Mouse (Mus musculus): ENCODE results near the gene Kxd1. TPM values are rescaled to one million over a fixed set of nuclear protein-coding genes. Genes with fewer than 3 reads are reported as not detected.

Kxd1 gene
- total RNA-seq, 2 experiments from 2014 or later = 40.6 to 45.6 TPM

DNA sequence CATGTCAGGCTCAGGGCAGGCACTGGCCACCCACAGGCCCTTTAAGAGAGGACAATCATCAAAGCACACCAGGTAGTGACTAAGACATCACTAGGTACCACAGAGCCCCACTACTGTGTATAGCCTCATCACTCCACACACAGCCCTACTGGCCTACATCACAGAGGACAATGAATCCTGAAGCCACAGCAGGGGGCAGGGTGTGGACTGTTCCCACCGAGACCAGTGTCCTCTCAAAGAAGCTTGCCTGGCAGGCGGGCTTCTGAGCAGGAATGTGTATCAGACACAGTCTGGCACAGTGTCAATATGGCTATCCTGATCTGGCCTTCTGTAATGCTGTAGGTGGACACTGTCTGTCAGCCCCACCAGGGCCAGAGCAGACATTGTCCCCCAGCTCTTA lies 57.8 kb downstream of the Kxd1 start:
- DNase-seq (ENCODE audit: low spot score in 2 of 2) = no peak

DNA sequence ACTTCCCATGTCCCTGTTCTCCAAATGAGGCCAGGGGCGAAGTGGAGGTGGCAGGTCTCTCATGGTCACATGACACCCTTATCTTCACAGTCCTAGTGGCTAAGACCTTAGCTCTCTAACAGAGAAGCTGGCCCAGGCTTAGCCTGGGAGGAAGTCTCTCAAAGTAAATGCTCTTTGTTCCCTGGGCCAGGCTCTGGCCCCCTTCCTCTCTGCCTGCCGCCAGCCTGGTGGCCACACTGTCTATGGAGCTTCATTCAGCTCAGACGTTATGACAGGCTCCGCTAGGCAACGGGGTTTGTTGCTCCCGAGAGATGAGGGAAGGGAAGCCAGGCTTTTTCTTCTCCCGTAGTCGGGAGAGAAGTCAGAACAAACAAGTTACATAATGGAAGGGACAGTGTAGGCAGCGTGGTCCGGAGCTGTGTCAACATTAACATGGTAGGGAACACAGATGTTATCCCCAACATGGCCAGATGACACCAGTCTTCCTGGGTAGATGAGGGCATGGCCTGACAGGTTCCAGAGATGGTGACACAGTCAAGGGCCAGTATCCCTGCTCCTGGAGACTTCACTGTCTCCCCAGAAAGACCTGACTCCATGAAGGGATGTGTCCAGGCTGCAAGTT lies 58.4 kb downstream of the Kxd1 start:
- no peak for DNase-seq (ENCODE audit: low spot score in 2 of 2)

DNA sequence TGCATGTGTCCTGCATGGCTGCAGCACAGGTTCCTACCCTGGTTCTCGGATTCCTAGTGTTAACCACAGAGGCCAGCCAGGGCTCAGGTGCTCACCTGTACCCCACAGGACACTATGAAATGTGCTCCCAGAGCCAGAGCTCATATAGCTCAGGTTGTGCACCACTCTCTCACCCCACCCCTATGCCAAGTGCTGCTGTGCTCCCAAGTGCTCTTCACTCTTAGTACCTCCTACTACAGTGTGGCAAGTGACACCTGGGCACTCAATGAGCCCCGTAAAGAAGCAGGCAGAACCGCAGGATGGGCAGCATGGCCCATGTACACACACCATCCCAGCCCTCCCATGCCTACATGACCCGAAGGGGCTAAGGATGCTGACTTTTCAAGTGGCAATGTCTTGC lies 59.0 kb downstream of the Kxd1 start:
- DNase-seq (ENCODE audit: low spot score in 2 of 2) = no peak

DNA sequence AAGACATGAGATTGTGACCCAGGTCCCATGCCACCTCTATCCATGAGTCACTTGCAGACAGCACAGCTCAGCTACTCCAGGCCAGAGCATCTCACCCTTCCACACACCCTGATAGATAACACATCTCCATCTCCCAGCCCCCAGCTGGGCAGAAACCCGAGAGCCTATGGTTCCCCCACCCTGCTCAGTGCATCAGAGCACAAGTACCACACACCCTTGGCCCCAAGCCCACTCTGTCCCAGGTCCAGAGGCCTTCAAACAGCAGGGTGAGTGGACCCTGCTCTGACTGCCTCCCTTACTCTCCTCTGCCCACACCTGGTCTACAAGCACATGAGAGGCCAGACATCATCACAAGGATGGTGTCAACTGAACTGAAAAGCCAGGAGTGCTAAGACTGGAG lies 59.8 kb downstream of the Kxd1 start:
- no peak for DNase-seq (ENCODE audit: low spot score in 2 of 2)

DNA sequence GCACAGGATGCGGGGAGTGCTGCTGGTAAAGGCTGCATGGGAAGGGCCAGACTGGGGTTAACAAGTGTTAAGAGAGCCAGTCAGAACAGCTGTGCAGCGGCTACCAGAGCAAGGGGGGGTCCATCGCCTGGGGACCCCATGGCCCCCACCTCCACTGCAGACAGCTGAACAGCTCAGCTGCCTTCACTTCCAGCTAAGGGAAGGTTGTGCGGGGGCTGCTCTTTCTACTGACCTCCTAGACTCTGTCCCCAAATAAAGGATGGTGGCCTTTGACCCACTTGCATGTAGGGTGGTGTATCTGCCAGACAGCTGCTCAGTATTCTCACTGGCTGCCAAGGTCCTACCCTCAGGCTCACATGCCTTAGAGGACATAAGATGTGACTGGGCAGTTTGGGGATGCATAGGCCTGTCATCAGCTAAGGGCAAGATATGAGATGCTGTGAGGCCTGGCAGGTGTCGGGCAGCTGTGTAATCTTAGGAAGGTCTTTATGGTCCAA lies 60.5 kb downstream of the Kxd1 start:
- DNase-seq (ENCODE audit: low spot score in 2 of 2) = no peak

DNA sequence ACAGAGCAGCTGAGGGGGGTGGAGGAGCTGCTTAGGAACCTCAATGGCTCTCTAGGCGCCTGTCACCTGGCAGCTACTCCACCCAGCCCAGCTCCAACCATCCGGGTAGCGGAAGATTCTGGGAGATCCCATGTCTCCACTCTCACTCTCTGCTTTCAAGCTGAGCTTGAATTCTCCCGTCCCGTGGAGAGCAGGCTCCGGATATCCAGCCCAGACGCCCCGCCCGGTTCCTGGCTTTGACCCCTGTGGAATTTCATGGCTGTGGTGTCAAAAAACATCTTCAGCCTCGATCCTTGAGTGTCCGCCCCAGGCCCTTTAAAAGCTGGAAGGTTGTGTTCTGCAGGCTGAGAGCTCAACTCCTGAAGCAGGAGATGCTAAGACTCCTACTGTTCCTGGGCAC lies 61.0 kb downstream of the Kxd1 start:
- no peak for DNase-seq (ENCODE audit: low spot score in 2 of 2)

DNA sequence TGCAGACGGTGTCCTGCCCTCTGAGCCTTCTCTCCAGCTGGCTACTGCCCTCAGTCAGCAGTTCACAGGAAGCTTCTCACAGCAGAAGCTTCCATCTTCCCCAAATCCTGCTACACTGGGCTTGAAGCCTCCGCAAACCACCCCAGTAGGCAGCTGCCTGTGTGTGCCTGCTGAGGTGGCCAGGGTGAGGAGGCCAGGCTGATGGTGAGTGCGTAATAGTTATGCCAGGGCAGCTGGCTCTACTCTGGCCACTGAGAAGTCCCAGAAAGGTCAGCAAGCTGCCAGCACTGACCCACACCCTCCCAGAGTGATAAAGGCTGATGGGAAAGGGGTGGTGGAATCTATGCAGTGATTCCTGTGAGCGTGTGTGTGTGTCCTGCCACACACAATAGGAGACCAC lies 61.5 kb downstream of the Kxd1 start:
- no peak for DNase-seq (ENCODE audit: low spot score in 2 of 2)

DNA sequence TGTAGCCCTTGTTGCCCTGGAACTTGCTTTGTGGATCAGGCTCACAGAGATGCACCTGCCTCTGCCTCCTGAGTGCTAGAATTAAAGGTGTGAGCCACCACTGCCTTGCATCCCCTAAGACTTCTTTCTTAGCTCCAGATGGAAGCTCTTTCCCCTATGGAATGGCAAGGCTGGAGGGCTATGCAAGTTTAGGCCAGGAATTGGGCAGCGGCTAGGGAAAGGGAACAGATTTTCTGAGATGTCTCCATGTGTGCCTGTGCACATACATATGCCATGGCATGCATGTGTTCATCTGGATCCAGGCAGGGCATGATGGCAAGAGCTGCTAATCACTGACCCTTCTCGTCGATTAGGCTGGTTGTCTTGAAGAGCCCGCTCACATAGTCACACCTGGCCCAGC lies 62.1 kb downstream of the Kxd1 start:
- no peak for DNase-seq (ENCODE audit: low spot score in 2 of 2)

DNA sequence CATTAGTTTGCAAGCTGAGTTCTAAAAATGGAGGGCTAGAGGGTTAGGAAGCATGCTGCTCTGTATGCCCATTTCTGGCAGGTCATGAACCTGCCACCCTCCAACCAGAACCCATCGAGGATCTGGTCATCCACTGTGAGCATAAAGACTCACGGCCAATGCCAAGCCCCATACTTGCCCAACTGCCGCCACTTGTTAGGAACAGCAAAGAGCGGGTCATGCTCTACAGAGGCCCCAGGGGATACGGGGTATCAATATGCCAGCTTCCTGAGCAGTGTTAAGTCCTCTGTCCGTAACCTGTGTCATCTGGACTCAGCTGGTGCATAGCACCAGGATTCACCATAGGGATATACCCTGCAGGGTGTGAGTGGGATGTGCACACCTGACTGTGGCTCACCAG lies 63.6 kb downstream of the Kxd1 start:
- no peak for DNase-seq (ENCODE audit: low spot score in 2 of 2)

DNA sequence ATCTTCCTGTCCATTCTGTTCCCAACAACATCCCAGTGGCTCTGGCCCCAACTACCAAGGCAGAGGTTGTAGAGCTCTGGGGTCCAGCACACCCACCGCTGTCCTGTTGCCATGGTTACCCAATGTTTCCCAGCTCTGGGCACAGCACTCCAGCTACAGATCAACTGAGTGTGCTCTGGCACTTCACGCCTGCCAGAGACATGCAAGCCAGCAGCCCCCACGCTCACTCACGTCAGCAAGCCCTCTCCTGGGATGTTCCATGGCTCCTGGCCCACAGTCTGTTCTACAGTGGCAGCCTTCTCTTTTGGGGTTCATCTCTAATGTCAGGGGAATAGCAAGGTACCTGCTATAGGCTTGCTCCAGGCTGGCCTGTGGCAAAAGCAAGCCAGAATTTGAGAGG lies 64.5 kb downstream of the Kxd1 start:
- peak; percentile 84 to 89 for DNase-seq (ENCODE audit: low spot score in 2 of 2)

DNA sequence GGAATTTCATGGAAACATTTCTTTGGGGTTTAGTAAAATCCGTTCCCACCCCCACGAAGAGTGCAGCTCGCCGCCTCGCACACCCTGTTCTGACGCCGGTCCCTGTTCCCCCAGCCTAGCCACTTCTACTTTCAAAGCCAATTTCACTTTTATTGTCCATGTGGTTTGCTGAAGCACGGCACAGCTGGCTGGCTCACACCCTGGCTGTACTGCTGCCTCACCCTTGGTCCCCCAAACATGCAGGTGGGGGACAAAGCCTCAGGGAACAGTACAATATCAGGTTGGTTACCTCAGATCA lies 65.3 kb downstream of the Kxd1 start:
- peak in 1 of 2 experiments; percentile 64 for DNase-seq (ENCODE audit: low spot score in 2 of 2)

DNA sequence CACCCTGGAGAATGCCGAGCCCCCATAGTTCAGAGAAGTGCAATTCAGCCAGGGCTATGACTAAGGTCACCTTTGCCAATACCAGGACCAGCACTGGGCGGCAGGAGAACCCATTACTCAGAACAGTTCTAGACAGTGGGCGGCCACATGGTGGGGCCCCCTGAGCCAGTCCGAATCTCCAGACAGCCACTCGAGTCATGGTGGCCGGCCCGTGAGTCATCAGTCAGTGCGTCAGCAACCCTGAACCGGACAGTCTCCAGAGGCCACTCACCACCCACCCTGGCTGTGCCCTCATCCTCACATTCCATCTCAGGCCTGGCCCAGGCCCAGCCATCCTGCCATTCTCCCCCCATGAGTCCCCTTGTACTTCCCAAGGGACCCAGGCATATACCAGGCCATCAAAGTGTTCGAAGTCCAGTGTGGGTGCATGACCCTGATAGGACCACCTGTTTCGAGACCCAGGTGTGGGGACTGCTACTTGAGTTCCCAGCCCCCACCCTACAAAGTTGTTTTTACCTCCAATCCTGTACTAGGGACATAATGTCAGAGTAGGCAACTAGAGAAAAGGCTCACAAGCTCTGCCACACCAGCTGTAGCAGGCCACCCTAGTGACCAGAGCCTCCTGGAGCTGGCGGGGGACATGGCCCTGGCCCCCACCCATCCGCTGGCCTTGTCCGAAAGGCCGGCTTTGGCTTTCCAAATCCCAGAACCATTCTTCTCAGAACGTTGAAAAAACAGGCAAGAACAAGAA lies 65.8 kb downstream of the Kxd1 start:
- no peak for DNase-seq (ENCODE audit: low spot score in 2 of 2)

DNA sequence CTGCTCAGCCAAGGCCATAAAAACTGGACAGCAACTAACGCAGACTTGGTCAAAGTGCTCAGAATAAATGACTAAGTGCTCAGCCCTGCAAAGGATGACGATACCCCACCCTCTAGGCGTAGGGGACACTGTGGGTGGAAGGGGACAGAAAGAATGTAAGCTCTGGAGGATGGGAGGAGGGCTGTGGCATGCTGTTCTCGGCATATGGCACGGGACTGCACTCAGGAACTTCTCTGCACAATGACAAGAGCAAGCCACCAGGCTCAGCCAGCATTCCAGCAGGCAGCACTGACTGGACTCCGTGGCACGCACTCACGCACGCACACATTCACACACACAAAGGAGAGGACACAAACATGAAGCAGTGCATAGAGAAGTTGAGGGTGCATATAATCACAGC lies 67.2 kb downstream of the Kxd1 start:
- peak; percentile 66 to 77 for DNase-seq (ENCODE audit: low spot score in 2 of 2)

DNA sequence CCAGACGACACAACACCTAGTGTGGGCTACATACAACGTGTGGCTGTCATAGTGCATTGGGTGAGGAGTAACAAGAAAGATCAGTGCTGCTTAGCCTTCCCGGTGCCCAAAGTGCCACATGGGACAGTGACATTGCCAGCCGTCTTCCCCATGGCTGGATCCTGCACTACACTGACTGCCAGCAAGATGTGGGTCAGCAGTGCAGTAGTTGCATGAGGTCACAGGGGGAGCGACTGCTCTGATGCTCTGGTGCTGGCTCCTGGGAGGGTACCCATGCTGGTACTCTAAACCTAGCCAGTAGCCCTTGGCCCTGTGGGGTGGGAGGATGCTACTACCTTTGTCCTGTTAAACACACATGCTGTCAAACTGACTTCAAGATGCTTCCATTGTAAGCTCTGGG lies 67.6 kb downstream of the Kxd1 start:
- no peak for DNase-seq (ENCODE audit: low spot score in 2 of 2)

DNA sequence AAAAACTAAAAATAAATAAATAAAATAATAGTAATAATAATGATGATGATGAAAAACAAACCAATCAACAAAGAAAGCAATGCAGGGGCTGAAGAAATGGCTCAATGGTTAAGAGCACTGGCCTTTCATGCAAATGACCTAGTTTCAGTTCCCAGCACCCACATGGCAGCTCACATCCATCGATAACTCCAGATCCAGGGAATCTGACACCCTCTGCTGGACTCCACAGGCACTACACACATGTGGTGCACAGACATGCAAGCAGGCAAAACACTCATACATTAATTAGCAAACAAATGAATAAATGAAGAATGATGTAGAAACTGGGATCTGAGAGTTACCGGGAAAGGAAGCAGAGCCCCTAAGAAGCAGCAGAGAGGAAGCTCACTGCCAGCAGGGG lies 68.1 kb downstream of the Kxd1 start:
- DNase-seq (ENCODE audit: low spot score in 2 of 2) = no peak

DNA sequence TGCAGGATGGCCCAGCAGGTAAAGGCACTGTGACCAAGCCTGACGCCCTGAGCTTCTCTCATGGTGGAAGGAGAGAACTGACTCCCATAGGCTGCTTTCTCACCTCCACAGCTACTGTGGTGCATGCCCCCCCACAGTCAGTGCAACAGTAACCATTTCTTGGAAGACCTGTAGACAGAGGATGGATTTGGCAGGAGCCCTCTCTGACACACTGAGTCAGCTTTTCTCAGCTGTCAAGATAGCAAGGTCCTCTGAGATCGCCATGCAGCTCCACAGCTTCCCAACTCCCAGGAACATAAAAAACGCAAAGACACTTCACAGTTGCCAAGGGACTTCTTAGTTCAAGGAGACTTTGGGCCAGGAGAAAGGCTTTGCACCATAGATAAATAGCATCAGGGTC lies 69.3 kb downstream of the Kxd1 start:
- no peak for DNase-seq (ENCODE audit: low spot score in 2 of 2)

Other genes with a start within 250 kb of the Kxd1 start
- 10 to 100 TPM; 71.9 to 76.0 TPM for gene Homer3, start 245.1 kb downstream of the Kxd1 start, total RNA-seq (2021)
- 10 to 100 TPM; 36.3 to 49.0 TPM for gene Ddx49, start 225.5 kb downstream of the Kxd1 start, total RNA-seq (2021)
- gene Cope, start 225.4 kb downstream of the Kxd1 start, total RNA-seq (2021) = 100 to 1,000 TPM; 125 to 149 TPM
- 100 to 1,000 TPM; 112 to 116 TPM for gene Cers1, start 212.2 kb downstream of the Kxd1 start, total RNA-seq (2021)
- gene Gdf1, start 198.1 kb downstream of the Kxd1 start, total RNA-seq (2021) = 10 to 100 TPM; 15.1 to 18.2 TPM
- gene Upf1, start 174.7 kb downstream of the Kxd1 start, total RNA-seq (2021) = 10 to 100 TPM; 74.5 to 75.6 TPM
- under 1 TPM; 0.13 to 0.42 TPM for gene Comp, start 154.4 kb downstream of the Kxd1 start, total RNA-seq (2021)
- 100 to 1,000 TPM; 193 to 199 TPM for gene Crtc1, start 88.4 kb downstream of the Kxd1 start, total RNA-seq (2021)
- gene Klhl26, start 51.0 kb downstream of the Kxd1 start, total RNA-seq (2021) = 10 to 100 TPM; 54.1 to 62.0 TPM
- 100 to 1,000 TPM; 326 to 327 TPM for gene Tmem59l, start 40.6 kb downstream of the Kxd1 start, total RNA-seq (2021)
- gene Crlf1, start 34.8 kb downstream of the Kxd1 start, total RNA-seq (2021) = 10 to 100 TPM; 33.1 to 38.2 TPM
- 100 to 1,000 TPM in 1 of 2 experiments, 10 to 100 TPM in 1; 96.5 to 104 TPM for gene Rex1bd, start 21.2 kb downstream of the Kxd1 start, total RNA-seq (2021)
- gene Uba52, start 17.2 kb downstream of the Kxd1 start, total RNA-seq (2021) = 1,000 to 10,000 TPM; 1,062 to 1,079 TPM
- 100 to 1,000 TPM; 450 to 467 TPM for gene Fkbp8, start 232 bp downstream of the Kxd1 start, total RNA-seq (2021)
- 10 to 100 TPM; 18.9 to 21.8 TPM for gene Ell, start 11.5 kb upstream of the Kxd1 start, total RNA-seq (2021)
- gene Isyna1, start 66.4 kb upstream of the Kxd1 start, total RNA-seq (2021) = 10 to 100 TPM; 47.3 to 47.7 TPM
- 100 to 1,000 TPM; 272 to 279 TPM for gene Ssbp4, start 80.9 kb upstream of the Kxd1 start, total RNA-seq (2021)
- gene Lrrc25, start 88.2 kb upstream of the Kxd1 start, total RNA-seq (2021) = under 1 TPM; 0.33 to 0.37 TPM
- gene Gdf15, start 104.5 kb upstream of the Kxd1 start, total RNA-seq (2021) = not detected
- gene Pgpep1, start 132.4 kb upstream of the Kxd1 start, total RNA-seq (2021) = 10 to 100 TPM; 20.0 to 23.3 TPM
- gene Lsm4, start 145.3 kb upstream of the Kxd1 start, total RNA-seq (2021) = 10 to 100 TPM; 63.8 to 71.5 TPM
- gene Jund, start 171.0 kb upstream of the Kxd1 start, total RNA-seq (2021) = 100 to 1,000 TPM; 186 to 200 TPM
- under 1 TPM in 1 of 2 experiments, not detected in 1; 0.07 TPM for gene Iqcn, start 175.5 kb upstream of the Kxd1 start, total RNA-seq (2021)
- gene Gm3336, start 190.6 kb upstream of the Kxd1 start, total RNA-seq (2021) = not detected
- 1 to 10 TPM; 1.0 to 1.3 TPM for gene Pde4c, start 195.8 kb upstream of the Kxd1 start, total RNA-seq (2021)
- gene Rab3a, start 226.7 kb upstream of the Kxd1 start, total RNA-seq (2021) = 100 to 1,000 TPM; 814 to 823 TPM
- 10 to 100 TPM; 34.5 to 41.1 TPM for gene Mpv17l2, start 233.0 kb upstream of the Kxd1 start, total RNA-seq (2021)
- 100 to 1,000 TPM; 158 to 162 TPM for gene Pik3r2, start 248.8 kb upstream of the Kxd1 start, total RNA-seq (2021)